Mouse (Mus musculus): ENCODE results near the gene Agl. TPM values are rescaled to one million over a fixed set of nuclear protein-coding genes. Genes with fewer than 3 reads are reported as not detected.
"Not testable (repeated sequence)": the region's sequence is repeated elsewhere in the genome, so short reads cannot be mapped to it uniquely, and the experiment has no call there.

Gene Agl
- polyA plus RNA-seq, 1 experiment from 2014 or later = 9.0 TPM

DNA sequence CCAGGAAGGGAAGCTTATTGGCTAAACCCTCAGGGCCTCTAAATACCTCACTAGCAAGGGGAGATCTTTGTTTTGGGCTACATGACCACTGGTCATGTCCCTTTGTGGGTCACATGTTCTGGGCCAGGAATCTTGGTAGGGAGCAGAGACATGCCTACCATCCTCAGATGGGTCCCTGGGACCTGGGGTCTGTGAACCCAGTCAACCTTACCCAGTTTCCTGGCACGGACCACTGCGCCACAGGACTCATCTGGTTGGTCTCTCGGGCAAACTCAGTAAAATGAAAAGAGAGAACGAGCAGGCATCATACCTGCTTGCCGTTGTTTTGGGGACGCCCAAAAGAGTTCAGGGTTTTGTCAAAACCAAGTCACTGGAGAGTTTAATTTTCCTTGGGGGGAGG lies 26.3 kb upstream of the Agl start:
- WGBS = 91% methylated on average over 6 of the region's 6 CpGs
- DNase-seq (ENCODE audit: low spot score) = no peak
- Histone ChIP-seq H3K9me3 (replicated peaks) (no peaks in the 10 kb centered on the region), H3K27ac (replicated peaks) (no peak overlapping the region), H3K27me3 (ENCODE audit: low read depth, poor library complexity, severe bottlenecking) (no peaks in the 10 kb centered on the region), H3K4me3 (no peak overlapping the region), H3K36me3 (no peaks in the 10 kb centered on the region), H3K4me1 (peaks cover 3% of the 10 kb centered on the region; the same call in 1 of the 2 replicates)

DNA sequence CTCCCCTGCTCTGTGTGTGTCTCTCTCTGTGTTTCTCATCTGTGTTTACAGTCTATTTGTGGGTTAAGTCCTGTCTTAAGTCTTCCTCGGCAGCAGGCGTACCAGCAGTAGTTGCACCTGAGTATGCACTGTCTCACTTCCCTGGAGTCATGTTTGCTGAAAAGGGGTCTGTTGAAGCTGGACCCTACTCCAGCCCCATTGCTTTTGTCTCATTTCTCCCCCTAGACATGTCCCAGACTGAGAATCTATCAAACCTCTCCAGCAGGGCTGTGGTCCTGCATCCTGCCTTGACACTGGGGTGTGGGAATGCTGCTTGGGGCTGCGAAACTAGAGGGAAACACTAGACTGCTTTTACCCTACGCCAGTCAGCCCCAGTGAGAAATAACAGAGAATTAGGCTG lies 25.5 kb upstream of the Agl start:
- H3K9me3 ChIP-seq (replicated peaks) = no peaks in the 10 kb centered on the region
- H3K4me3 ChIP-seq = no peak overlapping the region
- no peaks in the 10 kb centered on the region for H3K27me3 ChIP-seq (ENCODE audit: low read depth, poor library complexity, severe bottlenecking)
- no peaks in the 10 kb centered on the region for H3K36me3 ChIP-seq
- DNase-seq (ENCODE audit: low spot score) = no peak
- 84% methylated on average over 4 of the region's 4 CpGs for WGBS
- H3K4me1 ChIP-seq = peaks cover 3% of the 10 kb centered on the region; the same call in 1 of the 2 replicates
- no peak overlapping the region for H3K27ac ChIP-seq (replicated peaks)

DNA sequence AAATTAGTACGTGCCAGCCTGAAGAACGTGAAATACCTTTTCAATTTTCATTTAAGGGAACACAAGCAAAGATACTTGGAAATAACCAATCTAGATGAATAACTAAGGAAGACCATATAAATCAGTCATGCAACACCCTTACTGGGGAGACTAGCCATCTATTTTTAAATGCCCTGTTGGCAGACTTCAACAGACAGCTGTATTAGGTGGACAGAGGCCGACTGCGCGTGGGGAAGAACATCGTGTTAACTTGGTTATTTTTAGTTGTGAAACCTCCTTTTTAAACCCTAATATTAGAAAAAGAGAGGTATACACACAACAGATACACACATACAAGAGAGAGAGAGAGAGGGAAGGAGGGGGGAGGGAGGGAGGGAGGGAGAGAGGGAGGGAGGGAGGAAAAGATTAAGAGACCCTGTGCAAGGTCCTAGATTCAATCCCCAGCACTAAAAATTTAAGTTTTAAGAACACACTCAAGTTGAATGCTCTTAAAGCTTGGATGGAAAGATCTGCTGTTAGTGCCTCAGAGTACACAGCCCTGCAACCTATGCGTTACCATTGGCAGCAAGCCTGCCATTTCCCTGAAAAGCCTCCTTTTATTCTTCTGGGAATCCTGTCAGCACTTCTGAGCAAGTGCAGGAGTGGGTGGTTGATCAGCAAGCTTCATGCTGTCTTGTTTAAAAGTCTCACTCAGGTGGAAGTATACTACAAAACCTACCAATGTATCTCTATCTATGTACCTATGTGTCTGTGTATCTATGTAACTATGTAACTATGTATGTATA lies 24.8 kb upstream of the Agl start:
- Histone ChIP-seq H3K27ac (replicated peaks) (no peak overlapping the region), H3K4me1 (peaks cover 3% of the 10 kb centered on the region; the same call in 1 of the 2 replicates), H3K27me3 (ENCODE audit: low read depth, poor library complexity, severe bottlenecking) (no peaks in the 10 kb centered on the region), H3K36me3 (no peaks in the 10 kb centered on the region), H3K4me3 (no peak overlapping the region), H3K9me3 (replicated peaks) (no peaks in the 10 kb centered on the region)
- DNase-seq (ENCODE audit: low spot score) = no peak
- WGBS = 93% methylated on average over 7 of the region's 7 CpGs

DNA sequence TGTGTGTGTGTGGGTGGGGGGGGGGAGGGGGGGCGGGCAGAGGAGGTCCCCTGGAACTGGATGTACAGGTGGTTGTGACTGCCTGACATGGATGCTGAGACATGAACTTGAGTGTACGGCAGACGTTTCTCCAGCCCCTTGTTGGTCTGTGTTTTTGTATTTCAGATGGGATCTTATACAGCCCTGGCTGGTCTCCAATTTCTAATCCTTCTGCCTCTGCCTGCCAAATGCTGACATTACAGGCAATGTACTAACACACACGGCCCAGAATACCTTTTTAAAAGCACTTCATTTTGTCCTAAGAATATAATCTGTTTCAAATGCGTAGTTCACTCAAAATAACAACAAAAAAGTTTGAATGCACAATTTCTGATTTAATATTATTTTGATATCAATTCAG lies 23.4 kb upstream of the Agl start:
- Histone ChIP-seq H3K27me3 (ENCODE audit: low read depth, poor library complexity, severe bottlenecking) (no peaks in the 10 kb centered on the region), H3K4me1 (peaks cover 3% of the 10 kb centered on the region; the same call in 1 of the 2 replicates), H3K36me3 (no peaks in the 10 kb centered on the region), H3K4me3 (no peak overlapping the region), H3K9me3 (replicated peaks) (no peaks in the 10 kb centered on the region), H3K27ac (replicated peaks) (no peak overlapping the region)
- no peak for DNase-seq (ENCODE audit: low spot score)
- WGBS = 81% methylated on average over 5 of the region's 5 CpGs

DNA sequence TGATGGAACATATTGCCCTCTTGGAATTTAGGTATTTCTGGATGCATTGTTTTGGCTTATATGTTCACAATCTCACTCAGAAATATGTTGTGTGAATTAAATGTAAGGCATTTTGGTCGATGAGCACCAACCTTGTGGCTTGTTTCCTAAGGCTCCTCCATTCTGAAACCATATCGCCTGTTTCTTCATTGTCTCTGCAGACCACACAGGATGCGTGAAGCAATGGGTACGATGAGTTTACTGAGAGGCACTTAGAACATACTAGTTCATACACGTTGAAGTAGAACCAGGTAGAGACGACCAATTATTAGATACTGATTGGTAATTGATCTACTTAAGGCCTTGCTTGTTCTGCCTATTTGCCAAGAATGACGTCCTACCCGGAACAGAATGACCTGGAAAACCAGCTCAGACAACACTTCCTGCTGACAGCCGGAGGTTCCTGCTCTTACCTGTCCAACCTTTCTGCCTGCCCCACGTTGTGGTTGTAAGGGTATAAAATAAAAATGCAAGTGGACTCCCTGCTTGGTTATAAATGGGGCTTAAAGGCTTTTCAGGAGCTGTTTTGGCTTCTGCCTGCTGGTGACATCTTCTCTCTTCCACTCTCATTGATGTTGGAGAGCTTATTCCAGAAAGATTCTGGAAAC lies 21.4 kb upstream of the Agl start:
- no peaks in the 10 kb centered on the region for H3K4me1 ChIP-seq
- WGBS = 91% methylated on average over 10 of the region's 10 CpGs
- no peaks in the 10 kb centered on the region for H3K27me3 ChIP-seq (ENCODE audit: low read depth, poor library complexity, severe bottlenecking)
- no peak for DNase-seq (ENCODE audit: low spot score)
- H3K9me3 ChIP-seq (replicated peaks) = no peaks in the 10 kb centered on the region
- H3K27ac ChIP-seq (replicated peaks) = no peak overlapping the region
- H3K36me3 ChIP-seq = no peaks in the 10 kb centered on the region
- H3K4me3 ChIP-seq = no peak overlapping the region

DNA sequence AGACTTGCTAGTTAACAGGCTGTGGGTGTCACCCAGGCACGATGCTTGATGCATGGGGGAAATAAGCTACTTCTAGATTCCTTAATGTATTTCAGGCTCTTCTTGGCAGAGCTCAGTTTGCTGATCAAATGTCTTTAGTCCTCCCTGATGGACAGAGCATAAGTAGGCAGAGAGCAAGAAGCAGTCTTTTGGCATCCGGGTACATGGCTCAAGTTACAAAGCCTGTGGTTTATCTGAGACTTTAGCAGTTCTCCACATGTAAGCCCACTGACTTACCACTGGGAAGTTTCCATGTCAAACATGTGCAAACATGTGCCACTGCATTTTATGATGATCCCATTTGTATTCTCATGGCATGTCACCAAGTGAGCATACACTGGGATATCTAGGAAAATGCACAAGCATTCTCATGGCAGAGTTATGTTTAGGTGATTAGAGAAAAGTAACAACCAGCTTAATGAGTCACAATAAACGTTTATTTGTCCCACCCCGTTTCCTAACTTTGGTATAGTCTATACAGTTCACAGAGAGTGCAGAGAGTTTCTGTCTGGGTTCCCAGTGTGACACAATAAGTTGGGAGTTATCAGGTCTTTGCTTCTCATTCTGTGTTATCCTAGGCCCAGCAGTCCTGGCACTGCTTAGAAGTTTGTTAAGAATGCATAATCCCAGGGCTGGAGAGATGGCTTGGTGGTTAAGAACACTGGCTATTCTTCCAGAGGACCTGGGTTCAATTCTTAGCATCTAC lies 18.7 kb upstream of the Agl start:
- 85% methylated on average over 4 of the region's 4 CpGs for WGBS
- Histone ChIP-seq H3K27me3 (ENCODE audit: low read depth, poor library complexity, severe bottlenecking) (no peaks in the 10 kb centered on the region), H3K9me3 (replicated peaks) (no peaks in the 10 kb centered on the region), H3K36me3 (no peaks in the 10 kb centered on the region), H3K27ac (replicated peaks) (no peak overlapping the region), H3K4me1 (no peaks in the 10 kb centered on the region), H3K4me3 (no peak overlapping the region)
- no peak for DNase-seq (ENCODE audit: low spot score)

- no peaks in the 10 kb centered on the region for H3K27me3 ChIP-seq (ENCODE audit: low read depth, poor library complexity, severe bottlenecking)
- H3K4me1 ChIP-seq = peaks cover 18% of the 10 kb centered on the region
- no peak overlapping the region for H3K27ac ChIP-seq (replicated peaks)
- no peaks in the 10 kb centered on the region for H3K9me3 ChIP-seq (replicated peaks)
- DNase-seq (ENCODE audit: low spot score) = no peak
- 94% methylated on average over 7 of the region's 7 CpGs for WGBS
- no peak overlapping the region for H3K4me3 ChIP-seq
- no peaks in the 10 kb centered on the region for H3K36me3 ChIP-seq
These were observed 9.3 kb upstream of the Agl start for GRCm38 (mm10) chr3:116817231-116817630.

GRCm38 (mm10) chr3:116816674-116817215 lies 8.8 kb upstream of the Agl start:
- DNase-seq (ENCODE audit: low spot score) = no peak
- Histone ChIP-seq H3K36me3 (no peaks in the 10 kb centered on the region), H3K4me3 (no peak overlapping the region), H3K27ac (replicated peaks) (no peak overlapping the region), H3K27me3 (ENCODE audit: low read depth, poor library complexity, severe bottlenecking) (no peaks in the 10 kb centered on the region), H3K4me1 (peaks cover 18% of the 10 kb centered on the region), H3K9me3 (replicated peaks) (no peaks in the 10 kb centered on the region)
- 87% methylated on average over 3 of the region's 3 CpGs for WGBS

GRCm38 (mm10) chr3:116815916-116816315 lies 8.0 kb upstream of the Agl start:
- Histone ChIP-seq H3K4me3 (no peak overlapping the region), H3K27ac (replicated peaks) (no peak overlapping the region), H3K4me1 (peaks cover 18% of the 10 kb centered on the region), H3K9me3 (replicated peaks) (no peaks in the 10 kb centered on the region), H3K27me3 (ENCODE audit: low read depth, poor library complexity, severe bottlenecking) (no peaks in the 10 kb centered on the region), H3K36me3 (no peaks in the 10 kb centered on the region)
- DNase-seq (ENCODE audit: low spot score) = no peak
- WGBS = 85% methylated on average over 4 of the region's 4 CpGs

DNA sequence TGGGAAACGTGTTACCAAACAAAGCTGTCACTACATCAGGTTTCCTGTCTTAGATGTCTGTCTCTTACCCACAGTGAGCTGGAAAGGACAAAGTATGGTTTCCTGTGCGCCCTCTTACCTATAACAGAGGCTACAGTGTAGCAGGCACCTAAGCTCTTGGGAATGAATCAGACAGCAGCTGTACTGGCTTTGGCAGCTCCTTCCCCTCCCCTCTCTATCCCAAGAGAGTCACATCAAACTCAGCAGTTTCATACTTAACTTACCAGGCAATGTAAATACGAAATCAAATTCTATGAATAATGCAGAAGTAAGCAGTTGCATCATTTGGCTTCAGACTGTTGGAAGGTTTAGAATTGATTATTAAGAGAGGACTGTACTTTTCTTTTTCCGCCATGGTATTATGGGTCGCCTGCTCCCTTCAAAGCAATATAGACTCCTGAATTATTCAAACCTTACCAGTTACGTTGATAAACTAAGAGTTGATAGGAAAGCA lies 7.4 kb upstream of the Agl start:
- Histone ChIP-seq H3K4me3 (no peak overlapping the region), H3K27me3 (ENCODE audit: low read depth, poor library complexity, severe bottlenecking) (no peaks in the 10 kb centered on the region), H3K36me3 (no peaks in the 10 kb centered on the region), H3K9me3 (replicated peaks) (no peaks in the 10 kb centered on the region), H3K27ac (replicated peaks) (no peak overlapping the region), H3K4me1 (peaks cover 18% of the 10 kb centered on the region)
- WGBS = 83% methylated on average over 6 of the region's 6 CpGs
- DNase-seq (ENCODE audit: low spot score) = no peak

DNA sequence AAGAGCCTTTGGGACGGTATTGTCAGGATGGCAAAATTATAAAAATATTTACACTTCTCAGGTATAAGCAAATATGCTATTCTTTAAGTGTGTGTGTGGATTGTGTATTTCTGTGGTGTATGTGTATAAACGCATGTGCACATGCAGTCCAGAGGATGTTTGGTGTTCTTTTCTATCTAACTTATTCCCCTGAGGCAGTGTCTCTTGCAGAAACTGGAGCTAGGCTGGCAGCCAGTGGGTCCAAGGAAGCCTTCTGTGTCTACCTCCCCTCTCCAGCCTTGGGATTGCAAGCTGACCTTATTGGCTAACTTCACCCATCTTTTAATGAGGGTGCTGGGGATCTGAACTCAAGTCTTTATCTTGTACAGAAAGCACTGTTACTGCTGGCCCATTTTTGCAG lies 5.0 kb upstream of the Agl start:
- H3K4me3 ChIP-seq = no peak overlapping the region
- no peak for DNase-seq (ENCODE audit: low spot score)
- H3K9me3 ChIP-seq (replicated peaks) = no peaks in the 10 kb centered on the region
- no peaks in the 10 kb centered on the region for H3K27me3 ChIP-seq (ENCODE audit: low read depth, poor library complexity, severe bottlenecking)
- H3K27ac ChIP-seq (replicated peaks) = no peak overlapping the region
- WGBS = 93% methylated on average over 2 of the region's 2 CpGs
- H3K4me1 ChIP-seq = peaks cover 23% of the 10 kb centered on the region
- no peaks in the 10 kb centered on the region for H3K36me3 ChIP-seq

DNA sequence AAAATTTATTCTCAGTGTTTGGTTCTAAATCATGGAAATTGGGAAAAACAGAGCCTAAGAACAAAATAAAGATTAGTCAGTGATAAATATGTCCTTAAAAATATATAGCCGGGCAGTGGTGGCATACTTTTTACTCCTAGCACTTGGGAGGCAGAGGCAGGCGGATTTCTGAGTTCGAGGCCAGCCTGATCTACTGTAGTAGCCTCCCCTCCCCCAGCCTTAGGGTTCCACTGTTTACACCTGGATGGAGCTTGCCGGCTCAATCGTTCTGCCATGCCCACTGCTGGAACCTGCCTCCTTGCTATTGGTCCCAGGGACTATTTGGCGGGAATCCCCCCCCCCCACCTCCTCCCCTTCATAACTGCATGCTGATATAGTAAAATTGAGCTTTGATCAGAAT lies 2.4 kb upstream of the Agl start:
- peaks cover 27% of the 10 kb centered on the region for H3K4me1 ChIP-seq
- not testable (repeated sequence) for DNase-seq (ENCODE audit: low spot score); H3K36me3 ChIP-seq; H3K4me3 ChIP-seq; H3K27ac ChIP-seq (replicated peaks); H3K9me3 ChIP-seq (replicated peaks); H3K27me3 ChIP-seq (ENCODE audit: low read depth, poor library complexity, severe bottlenecking)
- 83% methylated on average over 6 of the region's 6 CpGs for WGBS
